Mouse (Mus musculus) monocyte, adult 2 months (primary cell): Measurements from ENCODE around the gene Gm20388.

Experiments
- DNase-seq, 2 experiments: peaks; one replicate each; pipeline ENCODE4 v3.0.0; 2022; ENCODE audit warnings: low spot score in 2 of 2, low read depth in 1 of 2

Gene Gm20388

DNA sequence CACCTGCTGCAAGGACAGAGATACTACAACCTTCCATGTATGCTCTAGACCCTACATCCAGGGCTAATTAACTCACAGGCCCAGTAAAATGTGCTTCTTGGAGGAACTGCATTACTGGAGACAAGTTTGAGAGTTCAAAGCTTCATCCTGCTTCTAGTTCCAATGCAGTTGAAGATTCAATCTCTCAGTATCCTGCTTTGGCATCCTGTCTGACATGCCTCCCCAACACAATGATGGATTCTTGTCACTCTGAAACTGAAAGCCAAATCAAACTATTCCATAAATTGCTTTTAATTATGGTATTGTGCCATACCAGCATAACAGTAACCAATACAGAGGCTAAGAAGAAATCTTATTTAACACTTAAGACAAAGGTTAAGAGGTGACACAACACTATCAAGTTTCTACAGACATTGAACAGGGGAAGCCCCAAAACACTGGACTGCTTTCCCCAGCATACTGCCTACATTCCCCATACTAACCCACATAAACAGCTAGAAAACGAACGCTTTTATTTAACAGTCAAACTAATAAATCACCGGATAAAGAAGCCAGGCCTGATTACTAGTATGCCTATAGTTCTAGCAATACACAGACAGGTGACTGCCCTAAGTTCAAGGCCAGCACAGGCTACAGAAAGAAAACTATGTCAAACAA lies 3059.5 kb downstream of the Gm20388 start:
- no peak for DNase-seq

DNA sequence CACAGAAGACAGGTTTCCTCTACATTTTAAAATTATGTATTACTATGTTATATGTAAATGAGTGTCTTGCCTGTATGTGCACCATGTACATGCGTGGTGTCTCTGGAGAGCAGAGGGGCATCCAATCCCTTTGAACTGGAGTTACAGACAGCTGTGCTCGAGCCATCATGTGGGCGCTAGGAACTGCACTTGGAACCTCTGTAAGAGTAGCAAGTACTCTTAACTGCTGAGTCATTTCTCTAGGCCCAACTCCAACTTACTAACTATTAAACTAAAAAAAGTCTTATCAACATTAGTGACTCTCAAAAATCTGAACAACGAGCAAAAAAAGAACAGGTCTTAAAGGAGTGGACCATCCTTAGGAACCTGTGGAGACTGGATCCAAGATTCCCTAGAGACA lies 3065.4 kb downstream of the Gm20388 start:
- DNase-seq: no peak

DNA sequence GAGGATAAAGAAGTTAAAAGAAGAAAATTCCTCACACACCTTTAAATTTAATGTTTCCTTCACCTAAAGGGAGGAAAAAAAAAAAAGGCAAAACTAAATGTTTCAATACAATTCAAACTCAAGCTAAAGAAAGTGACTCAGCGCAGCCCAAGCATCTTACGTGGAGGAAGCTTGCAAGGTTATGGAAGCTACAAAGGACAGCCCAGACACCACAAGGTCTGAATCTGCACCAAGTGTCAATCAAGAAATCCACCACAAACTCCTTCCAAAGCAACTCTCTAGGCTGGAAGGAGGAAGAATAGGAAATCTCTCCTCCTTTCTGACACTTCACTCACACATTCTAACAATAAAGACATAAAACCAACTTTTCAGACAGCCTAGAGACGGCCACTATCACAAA lies 3068.8 kb downstream of the Gm20388 start:
- DNase-seq: no peak

DNA sequence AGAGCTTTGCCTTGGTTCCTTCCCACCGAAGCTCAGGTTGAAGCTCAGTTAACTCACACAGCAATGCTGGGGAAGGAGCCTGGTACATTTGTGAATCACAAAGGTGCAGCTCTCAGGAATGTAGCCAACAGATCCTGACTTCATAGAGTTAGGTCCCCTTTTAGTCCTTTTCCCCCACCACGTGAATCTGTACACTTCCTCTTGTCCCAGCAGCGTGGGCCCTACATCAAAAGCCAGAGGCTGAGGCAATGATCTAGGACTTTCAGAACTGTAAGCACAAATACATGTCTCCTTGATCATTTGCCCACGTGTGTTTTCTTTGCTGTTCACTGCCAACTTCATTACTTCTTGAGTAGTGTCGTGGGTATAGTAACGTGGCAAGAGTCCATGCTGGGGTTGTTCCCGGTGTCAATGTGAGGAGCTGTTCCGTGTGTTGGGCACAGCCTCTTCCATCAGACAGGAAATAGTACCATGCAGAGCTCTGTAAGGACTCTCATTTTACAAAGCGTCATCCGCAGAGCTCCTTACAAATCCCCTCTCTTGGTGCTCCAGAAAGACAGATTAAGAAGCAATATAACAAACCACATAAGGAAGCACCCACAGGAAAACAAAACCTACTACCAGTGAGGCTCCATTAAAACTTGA lies 3069.3 kb downstream of the Gm20388 start:
- DNase-seq: peak in 1 of 2 experiments; percentile 16

DNA sequence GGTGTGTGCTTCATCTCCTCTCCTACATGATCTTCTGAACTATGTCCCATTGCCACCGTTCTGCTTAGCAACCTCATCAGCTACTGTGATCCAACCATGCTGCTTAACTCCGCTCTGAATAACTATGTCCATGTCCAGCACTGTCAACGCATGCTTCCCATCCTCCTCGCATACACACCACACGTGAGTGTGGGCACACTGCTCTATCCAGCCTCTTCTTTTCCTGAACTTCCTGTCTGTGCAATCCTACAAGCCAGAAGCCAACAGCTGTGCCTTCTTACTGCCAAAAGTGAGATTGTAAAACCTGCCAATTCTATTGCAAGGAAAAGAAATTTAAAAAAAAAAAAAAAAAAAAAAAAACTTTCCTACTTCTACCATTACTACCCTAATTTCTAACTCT lies 3071.0 kb downstream of the Gm20388 start:
- DNase-seq: no peak

DNA sequence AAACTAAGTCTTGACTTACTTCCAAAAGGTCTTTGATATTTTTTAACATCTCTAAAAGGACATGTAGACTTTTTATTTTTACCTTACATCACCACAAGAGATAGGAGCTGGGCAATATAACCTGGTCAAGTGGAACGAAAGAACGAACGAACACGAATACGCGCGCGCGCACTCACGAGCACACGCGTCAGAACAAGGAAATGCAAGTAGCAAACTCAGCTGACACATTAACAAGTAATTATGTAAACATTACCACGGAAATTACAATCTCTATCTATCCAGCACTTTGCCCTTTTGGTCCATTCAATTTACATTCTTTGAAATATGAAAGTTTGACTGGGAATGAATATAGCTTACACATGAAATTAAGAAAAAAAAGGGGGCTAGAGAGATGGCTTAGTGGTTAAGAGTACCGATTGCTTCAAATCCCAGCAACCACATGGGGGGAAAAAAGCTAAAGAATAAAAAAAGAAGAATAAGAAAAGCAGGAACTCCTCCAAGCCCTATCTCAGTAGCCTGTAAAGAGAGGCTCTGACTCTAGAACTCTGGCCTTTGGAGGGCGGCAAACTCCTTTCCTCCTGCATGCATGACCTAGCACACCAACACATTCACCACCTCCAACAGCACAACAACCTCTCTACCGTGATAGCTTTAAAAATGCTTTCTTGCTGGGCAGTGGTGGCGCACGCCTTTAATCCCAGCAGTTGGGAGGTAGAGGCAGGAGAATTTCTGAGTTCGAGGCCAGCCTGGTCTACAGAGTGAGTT lies 3072.7 kb downstream of the Gm20388 start:
- no peak for DNase-seq

DNA sequence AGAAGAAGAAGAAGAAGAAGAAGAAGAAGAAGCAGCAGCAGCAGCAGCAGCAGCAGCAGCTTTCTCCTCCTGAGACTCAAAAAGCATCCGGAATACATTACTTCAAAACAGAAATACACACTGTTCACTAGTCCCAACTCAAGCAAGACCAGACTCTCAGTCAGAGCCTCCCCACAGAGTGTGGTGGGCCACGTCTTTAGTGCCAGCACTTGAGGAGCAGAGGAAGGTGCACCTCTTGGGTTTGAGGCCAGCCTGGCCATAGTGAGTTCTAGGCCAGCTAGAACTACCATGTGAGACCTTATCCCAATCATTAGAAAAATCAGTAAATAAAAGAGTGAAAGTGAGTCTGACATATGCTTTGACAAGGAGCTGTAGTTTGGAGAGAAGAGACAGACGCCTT lies 3073.5 kb downstream of the Gm20388 start:
- no peak for DNase-seq

DNA sequence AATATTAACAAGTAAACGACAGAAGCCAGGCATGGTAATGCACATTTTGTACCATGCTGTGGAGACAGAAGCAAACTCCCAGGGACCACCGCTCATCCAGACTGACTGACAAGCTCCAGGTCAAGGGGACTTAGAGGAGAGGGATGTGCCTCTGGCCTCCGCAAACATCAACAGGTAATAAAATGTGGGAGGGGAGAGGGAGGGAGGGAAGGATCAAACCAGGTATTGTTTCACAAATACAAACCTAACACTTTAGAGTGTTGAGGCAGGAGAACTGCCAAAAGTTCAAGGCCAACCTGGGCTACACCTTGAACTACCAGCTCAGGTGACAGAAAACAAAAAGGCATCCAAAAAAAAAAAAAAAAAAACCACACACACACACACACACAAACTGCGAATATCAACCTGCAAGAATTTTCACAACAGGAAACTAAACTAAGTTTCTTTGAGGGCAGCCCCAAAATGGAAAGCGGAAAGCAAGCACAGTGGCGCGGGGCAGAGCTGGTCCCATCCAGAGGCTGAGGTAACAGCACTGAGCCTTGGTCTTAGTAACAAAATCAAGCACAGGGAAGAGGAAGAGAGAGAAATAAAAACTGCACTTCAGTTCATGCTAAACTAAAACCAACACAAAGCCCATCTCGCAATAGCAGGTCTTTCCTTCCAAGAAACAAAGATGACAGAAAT lies 3076.0 kb downstream of the Gm20388 start:
- DNase-seq: no peak

DNA sequence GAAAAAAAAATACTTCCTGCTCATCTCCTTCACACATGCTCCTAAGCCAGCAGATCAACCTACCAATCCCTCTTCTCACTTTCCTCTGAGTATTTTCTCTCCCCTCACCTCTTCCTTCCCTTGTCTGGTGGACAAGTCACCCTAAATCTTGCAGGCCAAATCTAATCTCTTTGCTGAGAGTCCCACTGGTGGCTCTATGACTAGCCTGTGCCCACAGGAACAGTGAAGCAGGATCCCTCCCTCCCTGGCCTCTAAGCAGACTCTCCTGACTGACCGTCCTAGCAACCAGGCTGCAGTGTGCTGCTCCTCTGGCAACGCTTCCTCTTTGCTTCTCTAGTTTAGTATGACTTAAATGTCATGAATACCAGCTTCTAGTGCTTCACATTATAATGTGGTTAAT lies 3076.6 kb downstream of the Gm20388 start:
- DNase-seq: no peak

DNA sequence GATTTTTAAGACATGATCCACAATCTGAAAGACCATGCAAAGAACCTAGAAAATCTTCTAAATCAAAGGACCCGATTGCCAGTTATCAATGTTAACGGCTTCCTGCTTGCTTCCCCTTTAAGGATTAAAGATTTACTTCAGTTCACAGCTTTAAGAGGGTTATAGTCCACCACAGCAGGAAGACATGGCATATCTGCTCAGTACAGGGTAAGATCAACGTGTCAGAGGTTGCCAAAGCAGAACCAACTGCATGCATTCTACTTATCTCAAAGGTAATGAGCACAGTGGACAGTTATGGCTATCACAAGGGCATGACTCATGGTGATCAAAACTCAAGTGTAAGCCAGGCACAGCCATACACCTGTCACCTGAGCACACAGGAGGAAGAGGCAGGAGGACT lies 3078.3 kb downstream of the Gm20388 start:
- DNase-seq: no peak

DNA sequence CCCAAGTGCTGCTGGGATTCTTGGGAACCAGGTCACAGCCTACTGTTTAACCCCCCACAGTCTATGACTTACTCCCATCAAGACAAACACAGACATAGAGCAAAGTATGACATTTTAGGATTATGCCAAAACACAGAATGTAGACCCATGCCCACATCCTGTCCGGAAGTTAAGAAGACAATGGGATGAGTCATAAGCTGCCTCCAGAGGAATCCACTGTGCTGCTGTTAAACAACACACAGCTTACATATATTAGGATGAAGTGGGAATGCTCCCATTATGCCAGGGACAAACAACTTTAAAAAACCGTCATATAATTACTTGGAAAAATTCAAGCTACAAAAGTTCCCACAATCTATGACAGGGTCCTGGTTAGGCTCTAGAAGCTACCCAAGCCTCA lies 3079.3 kb downstream of the Gm20388 start:
- DNase-seq: no peak

DNA sequence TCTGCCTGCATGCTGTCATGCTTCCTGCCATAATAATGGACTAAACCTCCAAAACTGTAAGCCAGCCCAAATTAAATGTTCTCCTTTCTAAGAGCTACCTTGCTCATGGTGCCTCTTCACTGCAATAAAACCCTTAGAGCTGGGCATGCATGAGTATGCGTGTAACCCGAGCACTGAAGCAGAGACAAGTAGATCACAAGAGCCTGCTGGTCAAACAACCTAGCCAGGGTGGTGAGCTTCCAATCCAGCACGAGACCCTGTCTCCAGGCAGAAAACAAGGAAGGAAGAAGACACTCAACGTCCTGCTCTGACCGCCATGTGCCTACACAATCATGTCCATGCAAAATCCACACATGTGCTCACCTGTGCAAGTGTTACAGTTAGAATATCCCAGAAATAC lies 3080.7 kb downstream of the Gm20388 start:
- DNase-seq: no peak

DNA sequence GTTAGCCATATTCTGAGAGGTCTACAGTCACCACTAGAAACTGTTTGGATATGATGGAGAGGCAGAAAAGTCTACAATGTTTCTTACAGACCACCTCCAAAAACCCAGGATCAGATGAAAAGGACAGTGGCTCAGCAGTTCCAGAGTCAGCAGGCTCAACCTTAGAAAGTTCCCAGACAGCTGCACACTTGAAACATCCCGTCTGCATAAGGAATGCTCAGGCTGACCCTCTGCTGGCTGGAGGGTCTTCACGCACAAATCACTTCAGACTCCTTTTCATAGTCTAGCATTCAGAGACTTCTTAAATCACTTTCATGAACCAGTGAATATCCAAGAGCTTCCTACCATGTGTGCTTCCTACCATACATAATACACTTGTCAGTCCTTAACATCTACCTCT lies 3081.7 kb downstream of the Gm20388 start:
- DNase-seq: no peak

DNA sequence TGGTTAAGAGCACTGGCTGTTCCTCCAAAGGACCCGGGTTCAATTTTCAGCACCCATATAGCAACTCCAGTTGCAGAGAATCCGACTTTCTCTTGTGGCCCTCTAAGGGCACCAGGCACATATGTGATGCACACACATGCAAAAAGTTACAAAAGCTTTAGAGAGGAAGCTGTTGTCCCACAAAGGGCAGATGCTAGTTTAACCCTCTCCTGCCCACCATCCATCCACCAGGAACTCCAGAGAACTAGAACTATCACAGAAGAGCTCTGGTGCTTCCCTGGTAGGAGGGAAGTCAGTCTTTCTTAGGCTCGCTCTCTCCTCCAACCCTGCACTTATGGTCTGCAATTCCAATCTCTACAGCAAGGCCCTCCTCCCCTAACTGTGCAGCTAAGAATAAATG lies 3082.4 kb downstream of the Gm20388 start:
- no peak for DNase-seq

DNA sequence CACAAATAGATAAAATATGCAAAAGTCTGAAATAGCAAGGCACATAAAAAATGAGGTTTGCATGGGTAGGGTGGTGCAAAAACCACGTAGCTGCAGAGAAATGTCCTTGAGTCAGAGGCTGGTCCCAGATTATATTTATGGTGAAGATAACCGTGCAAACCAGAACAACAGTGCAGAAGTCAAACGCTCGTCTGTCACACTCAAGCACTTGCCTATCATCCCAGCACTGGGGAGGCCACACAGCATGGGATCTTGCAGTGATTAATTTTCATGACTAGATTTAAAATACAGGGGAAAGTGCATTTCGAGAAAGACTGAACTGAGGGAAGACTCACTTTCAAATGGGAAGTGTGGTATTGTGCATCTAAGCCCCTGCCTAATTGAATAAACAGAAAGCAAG lies 3083.1 kb downstream of the Gm20388 start:
- DNase-seq: no peak

DNA sequence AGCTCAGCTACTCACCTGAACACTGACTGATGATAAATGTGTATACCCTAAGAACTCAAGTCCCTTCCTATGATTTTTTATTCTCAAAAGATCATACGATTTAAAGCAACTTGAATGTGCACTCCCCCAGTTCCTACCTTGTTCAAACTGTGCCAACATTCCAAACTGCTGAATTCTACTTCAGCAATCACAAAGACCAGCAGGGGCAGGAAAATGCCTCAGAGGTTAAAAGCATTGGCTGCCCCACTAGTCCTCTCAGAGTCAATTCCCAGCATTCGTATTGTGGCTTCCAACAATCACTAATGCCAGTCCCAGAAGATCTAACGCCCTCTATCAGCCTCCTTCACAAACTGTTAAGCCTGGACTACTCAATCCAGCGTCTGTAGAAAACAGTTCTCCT lies 3087.3 kb downstream of the Gm20388 start:
- DNase-seq: no peak

DNA sequence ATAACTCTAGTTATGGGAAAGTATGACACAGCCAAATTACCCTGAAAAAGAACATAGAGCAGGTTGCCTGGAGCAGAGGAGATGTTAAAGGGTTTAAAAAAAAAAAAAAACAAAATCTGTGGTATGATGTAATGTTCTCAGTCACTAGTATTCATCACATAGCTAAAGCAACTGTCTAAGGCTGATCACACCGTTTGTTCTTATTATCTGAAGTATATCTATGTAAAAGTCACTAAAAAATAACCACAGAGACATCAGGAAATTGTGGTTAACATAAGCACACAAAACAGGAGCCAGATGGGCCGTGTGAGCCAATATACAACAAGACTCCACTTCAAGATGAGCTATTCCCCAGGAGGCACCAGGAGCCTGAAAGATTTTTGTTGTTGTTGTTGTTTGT lies 3089.7 kb downstream of the Gm20388 start:
- DNase-seq: no peak

DNA sequence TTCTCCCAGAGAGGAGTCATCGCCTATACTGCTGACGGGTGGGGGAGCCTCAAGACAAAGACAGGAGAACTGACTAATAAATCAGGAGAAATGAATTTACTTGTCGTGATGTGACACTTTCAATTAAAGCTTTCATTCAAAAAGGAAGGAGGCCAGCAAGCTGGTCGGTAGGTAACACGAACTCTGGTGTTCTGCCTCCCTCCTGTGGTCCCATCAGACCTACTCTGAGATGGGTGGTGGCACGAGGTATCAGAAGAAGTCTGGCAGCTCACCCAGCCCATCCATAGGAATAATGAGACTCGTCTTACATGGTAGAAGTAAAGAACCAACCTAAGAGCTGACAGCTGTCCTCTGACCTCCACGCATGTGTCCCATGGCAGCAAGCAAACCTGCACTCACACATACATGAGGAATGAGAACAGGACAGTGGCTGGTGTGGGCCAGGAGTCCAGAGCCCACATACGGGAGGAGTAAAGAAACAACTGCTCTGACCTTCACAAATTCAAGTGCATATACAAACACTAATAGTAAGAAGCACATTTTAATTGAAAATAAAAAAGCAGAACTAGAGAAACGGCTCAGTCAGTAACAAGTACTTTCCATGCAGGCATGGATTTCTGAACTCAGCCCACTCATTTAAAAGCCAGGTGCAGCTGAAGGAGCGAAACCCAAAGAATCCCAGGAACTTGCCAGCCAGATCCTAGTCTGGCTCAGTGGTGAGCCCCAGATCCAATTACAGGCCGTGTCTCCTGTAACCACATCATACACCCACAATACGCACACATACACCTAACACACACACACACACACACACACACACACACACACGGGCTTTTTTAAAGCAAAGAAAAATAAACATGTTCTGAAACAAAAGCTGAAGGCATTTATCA lies 3093.6 kb downstream of the Gm20388 start:
- DNase-seq: no peak

DNA sequence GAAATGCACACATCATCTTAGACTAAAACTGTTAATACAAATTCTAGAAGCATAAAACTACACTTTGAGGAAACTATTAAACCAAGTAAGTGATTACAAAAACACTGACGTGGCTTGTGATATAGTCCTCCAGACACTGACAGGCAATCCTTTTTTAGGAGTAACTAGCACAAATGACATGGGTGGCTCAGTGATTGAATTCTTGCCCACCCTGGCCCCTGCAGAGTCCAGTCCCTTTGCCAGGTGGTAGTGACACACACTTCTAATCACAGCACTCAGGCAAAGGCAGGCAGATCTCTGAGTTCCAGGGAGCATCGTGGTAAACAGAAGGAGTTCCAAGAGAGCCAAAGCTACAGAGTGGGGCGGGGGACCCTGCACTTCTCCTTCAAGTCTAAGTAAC lies 3094.7 kb downstream of the Gm20388 start:
- no peak for DNase-seq

DNA sequence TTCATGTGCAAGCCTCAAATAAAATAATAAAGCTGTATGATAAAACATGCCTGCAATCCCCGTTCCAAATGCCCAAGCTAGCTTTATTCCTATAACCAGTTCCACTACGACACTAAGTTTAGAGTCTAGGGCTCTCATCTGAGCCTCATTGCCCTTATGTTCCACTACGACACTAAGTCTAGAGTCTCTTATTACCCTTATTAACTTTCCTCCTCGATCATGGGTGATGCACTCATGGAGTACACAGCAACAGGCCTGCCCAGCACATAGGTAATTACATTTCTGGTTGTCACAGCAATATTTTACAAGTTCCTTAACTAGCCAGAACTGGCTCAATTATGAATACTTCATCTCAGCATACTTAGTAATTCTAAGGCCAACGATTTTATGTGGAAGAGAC lies 3095.2 kb downstream of the Gm20388 start:
- DNase-seq: no peak

DNA sequence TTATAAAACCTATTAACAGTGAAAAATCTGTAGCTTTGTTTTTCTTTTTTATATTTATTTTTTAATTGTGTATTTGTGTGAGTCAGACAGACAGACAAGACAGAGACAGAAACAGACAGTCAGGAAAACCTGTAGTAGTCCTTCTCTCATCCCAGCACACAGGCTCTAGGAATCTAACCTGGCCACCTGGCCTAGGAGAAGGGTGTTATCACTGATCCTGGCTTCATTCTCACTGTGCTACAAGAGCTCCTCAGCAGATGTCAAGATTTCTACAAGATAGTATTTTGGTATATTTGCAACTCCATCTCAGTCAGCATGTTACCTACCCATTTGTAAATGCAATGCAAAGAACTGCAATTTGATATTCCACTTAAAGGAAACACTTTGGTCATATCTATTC lies 3100.7 kb downstream of the Gm20388 start:
- no peak for DNase-seq
